Mouse (Mus musculus) lung, adult 2 months (tissue): Measurements from ENCODE around the gene Larp4b.

ENCODE experiments used
- CTCF ChIP-seq: fragments of 200-500 bp; IDR thresholded peaks from 2 replicates; pipeline ENCODE4 v1.5.1; 2011; ENCODE audit warnings: mild to moderate bottlenecking, low read length, control low read depth; ENCODE audit not compliant: insufficient read depth
- POLR2A ChIP-seq: fragments of 200-500 bp; IDR thresholded peaks from 2 replicates; pipeline ENCODE4 v1.6.1; 2011; ENCODE audit warnings: low read depth, mild to moderate bottlenecking, control low read depth, low read length, borderline replicate concordance; ENCODE audit errors: extremely low read depth

DNA sequence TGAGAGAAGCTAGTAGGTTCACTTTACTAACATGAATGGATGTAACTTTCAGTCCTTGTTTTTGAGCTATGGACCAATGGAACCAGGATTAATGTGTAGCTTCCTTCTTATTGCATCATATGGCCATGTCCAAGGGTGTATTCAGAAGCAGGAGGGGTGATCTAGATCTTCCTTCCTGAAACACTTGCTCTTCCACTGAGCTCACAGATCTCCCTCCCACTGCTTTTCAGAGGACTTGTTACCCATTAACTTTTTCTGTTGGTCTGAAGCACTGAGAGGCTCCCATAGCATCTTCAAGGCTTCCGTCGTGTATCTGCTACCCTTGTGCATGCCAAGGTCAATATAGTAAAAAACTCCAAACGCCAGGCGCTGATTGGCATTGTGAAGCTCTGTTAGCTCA lies 69.2 kb downstream of the Larp4b start:
- TF ChIP-seq CTCF (no peak), POLR2A (no peak)
